Mouse (Mus musculus) c-Kit-positive CD71-positive TER-119-positive erythroid progenitor cells, embryonic 14.5 days (primary cell): Measurements from ENCODE around the gene Mlh3.
"Not testable (repeated sequence)": the region's sequence is repeated elsewhere in the genome, so short reads cannot be mapped to it uniquely, and the experiment has no call there.

Experiments
- DNase-seq: peaks from one replicate; pipeline ENCODE4 v3.0.0-alpha.2; 2013; ENCODE audit warnings: low spot score

The Mlh3 gene

GRCm38 (mm10) chr12:85270319-85270718 lies at the start of gene Mlh3:
Gene Mlh3 (minus strand): TSS chr12:85270599.
- peak; percentile 78 for DNase-seq

GRCm38 (mm10) chr12:85308651-85309050 lies 38.3 kb upstream of the Mlh3 start:
- DNase-seq: no peak

GRCm38 (mm10) chr12:85305247-85305892 lies 35.0 kb upstream of the Mlh3 start:
- peak; percentile 81 for DNase-seq

GRCm38 (mm10) chr12:85304725-85305124 lies 34.3 kb upstream of the Mlh3 start:
- no peak for DNase-seq

- no peak for DNase-seq
These were observed 32.9 kb upstream of the Mlh3 start for GRCm38 (mm10) chr12:85303256-85303655.

- DNase-seq: no peak
These were observed 28.4 kb upstream of the Mlh3 start for GRCm38 (mm10) chr12:85298835-85299180.

- no peak for DNase-seq
These were observed 27.9 kb upstream of the Mlh3 start for GRCm38 (mm10) chr12:85298127-85298834.

- DNase-seq: no peak
These were observed 27.1 kb upstream of the Mlh3 start for GRCm38 (mm10) chr12:85297345-85297997.

GRCm38 (mm10) chr12:85296915-85297314 lies 26.5 kb upstream of the Mlh3 start:
- DNase-seq: no peak

GRCm38 (mm10) chr12:85295506-85295905 lies 25.1 kb upstream of the Mlh3 start:
- DNase-seq: no peak

- no peak for DNase-seq
These were observed 22.5 kb upstream of the Mlh3 start for GRCm38 (mm10) chr12:85292906-85293305.

- no peak for DNase-seq
These were observed 21.9 kb upstream of the Mlh3 start for GRCm38 (mm10) chr12:85292288-85292687.

- DNase-seq: no peak
These were observed 21.1 kb upstream of the Mlh3 start for GRCm38 (mm10) chr12:85291541-85291940.

GRCm38 (mm10) chr12:85290633-85291032 lies 20.2 kb upstream of the Mlh3 start:
- no peak for DNase-seq

GRCm38 (mm10) chr12:85289157-85290000 lies 19.0 kb upstream of the Mlh3 start:
- no peak for DNase-seq

- DNase-seq: peak; percentile 67
These were observed 18.2 kb upstream of the Mlh3 start, which contains the start of gene Zc2hc1c for GRCm38 (mm10) chr12:85288486-85289156. Gene Zc2hc1c (plus strand): TSS chr12:85288591.

GRCm38 (mm10) chr12:85287809-85288485 lies 17.5 kb upstream of the Mlh3 start, which contains the start of gene Acyp1:
Gene Acyp1 (minus strand): TSS chr12:85288438.
- no peak for DNase-seq

GRCm38 (mm10) chr12:85286941-85287340 lies 16.5 kb upstream of the Mlh3 start:
- DNase-seq: peak; percentile 47

GRCm38 (mm10) chr12:85284996-85285395 lies 14.6 kb upstream of the Mlh3 start:
- DNase-seq: no peak

- no peak for DNase-seq
These were observed 13.9 kb upstream of the Mlh3 start for GRCm38 (mm10) chr12:85284331-85284730.

- DNase-seq: not testable (repeated sequence)
These were observed 11.4 kb upstream of the Mlh3 start for GRCm38 (mm10) chr12:85281756-85282155.
